Mouse (Mus musculus): ENCODE measurements around the gene 1700025C18Rik. TPM values are rescaled to one million over a fixed set of nuclear protein-coding genes. Genes with fewer than 3 reads are reported as not detected.

Gene 1700025C18Rik
- polyA plus RNA-seq (2017; shearing (Covaris generic)): not detected

DNA sequence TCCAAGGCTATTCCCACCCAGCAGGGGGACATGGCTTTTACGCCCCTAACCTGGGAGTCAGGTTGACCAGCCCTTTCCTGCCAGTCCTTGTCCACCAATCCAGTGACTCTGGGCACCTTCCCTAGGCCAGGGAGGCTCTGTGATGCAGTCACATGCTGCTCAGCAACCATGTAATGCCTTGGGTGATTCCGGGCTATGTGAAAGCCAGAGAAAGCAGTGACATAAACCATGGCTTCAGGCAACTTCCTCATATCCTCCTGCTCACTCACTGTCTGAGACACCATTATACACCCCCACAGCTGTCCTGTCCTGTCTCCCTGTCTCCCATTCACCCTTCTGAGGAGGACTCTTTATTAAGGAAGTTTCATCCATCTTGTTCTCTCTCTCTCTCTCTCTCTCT lies at the start of gene 1700025C18Rik:
1700025C18Rik (minus strand) TSS at position 101 of the 400 bp plus-strand sequence.

DNA sequence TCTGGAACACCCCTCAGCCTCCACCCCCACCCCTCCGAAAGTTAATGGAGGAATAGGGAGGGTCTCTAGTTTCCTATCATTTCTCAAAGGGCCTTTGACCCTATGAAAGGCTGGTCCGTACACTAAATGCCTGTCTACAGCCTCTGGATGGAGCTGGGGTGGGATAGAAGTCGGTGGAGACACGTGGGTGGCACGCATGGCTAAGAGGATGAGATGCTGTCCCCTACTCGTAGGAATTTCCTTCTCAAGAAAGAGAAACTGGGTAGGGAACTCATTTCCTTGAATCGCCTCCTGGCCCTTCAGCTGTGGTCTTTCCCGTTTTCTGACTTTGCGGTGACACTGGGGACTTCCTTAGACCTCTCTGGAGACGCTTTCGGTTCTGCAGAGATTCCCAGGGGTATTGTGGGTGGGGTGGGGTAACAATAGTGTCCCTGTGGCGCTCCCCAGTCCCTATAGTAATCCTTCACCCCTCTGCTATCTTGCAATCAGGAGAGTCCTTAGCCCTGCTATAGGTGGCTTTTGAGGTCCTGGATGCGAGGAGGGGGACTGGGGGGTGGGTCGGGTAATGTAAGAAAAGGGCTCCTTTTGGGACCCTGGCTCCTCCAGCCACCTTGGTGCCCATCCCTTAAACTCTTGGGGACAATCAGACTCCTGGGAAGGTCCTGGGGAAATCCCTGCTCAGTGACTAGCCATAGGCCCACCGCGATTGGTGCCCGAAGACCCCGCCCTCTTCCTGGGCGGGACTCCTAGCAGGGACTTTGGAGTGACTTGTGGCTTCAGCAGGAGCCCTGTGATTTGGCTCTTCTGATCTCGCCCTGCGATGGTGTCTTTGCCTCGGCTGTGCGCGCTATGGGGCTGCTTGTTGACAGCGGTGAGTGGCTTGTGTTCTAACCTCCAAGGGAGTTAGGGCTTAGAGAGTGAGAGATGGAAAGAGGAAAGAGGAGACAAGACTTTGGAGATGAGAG lies 35.4 kb downstream of the 1700025C18Rik start, which contains the start of gene Cd40:
Cd40 (plus strand) TSS at position 740 of the 965 bp plus-strand sequence.

DNA sequence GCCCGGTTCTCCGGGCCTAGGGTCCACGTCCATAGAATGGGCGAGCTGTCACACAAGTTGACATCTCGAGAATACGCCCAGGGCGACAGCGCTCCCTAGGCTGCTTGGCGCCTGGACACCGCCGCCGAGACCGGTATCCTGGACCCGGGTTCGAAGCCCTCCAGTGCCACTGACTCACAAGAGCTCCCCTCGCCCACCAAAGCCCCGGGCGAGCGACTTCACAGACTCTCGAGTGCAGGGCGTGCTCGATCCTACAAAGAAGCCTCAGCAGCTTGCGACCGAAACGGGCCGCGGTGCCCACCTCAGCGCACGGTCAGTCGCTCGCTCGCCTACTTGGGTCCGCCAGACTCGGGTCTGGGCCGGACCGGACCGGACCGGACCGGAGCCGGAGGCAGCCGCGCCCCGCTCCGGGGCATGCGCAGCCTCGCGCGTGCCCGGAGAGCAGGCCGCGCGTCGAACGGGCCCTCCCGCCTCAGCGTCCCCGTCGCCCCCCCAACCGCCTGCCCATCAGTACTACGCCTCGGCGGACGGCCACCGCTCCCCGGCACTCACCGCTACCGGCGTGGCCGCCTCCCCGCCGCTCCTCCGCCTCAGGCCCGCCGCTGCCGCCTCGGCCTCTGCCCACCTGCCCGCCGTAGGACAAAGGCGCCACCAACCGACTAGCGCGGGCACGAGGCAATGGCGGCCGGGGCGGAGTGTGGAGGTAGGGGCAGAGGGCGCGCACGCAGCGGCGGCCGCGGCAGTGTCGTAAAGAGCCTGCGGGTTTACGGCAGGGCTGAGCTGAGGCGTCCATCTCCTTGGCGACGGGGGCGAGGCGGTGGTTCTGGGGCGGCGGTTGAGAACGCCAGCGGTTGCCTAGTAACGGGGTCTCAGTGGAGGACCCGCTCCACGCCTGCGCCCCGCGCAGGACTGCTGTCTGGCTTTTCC lies 56.2 kb downstream of the 1700025C18Rik start, which contains the start of gene Ncoa5:
Ncoa5 (minus strand) TSS at position 737 of the 927 bp plus-strand sequence.

Other genes starting within 250 kb of the 1700025C18Rik start
- gene Pltp, start 233.0 kb downstream of the 1700025C18Rik start, polyA plus RNA-seq (2017; shearing (Covaris generic)): 0.26 TPM
- gene Pcif1, start 211.4 kb downstream of the 1700025C18Rik start, polyA plus RNA-seq (2017; shearing (Covaris generic)): 130 TPM
- gene Zfp335, start 179.0 kb downstream of the 1700025C18Rik start, polyA plus RNA-seq (2017; shearing (Covaris generic)): 43.9 TPM
- 5.9 TPM for gene Mmp9, start 150.0 kb downstream of the 1700025C18Rik start, polyA plus RNA-seq (2017; shearing (Covaris generic))
- gene Slc12a5, start 129.9 kb downstream of the 1700025C18Rik start, polyA plus RNA-seq (2017; shearing (Covaris generic)): 0.26 TPM
- gene Ncoa5, start 55.9 kb downstream of the 1700025C18Rik start, polyA plus RNA-seq (2017; shearing (Covaris generic)): 61.4 TPM
- 0.89 TPM for gene Cd40, start 35.1 kb downstream of the 1700025C18Rik start, polyA plus RNA-seq (2017; shearing (Covaris generic))
- not detected for gene Cdh22, start 144.1 kb upstream of the 1700025C18Rik start, polyA plus RNA-seq (2017; shearing (Covaris generic))
- 63.7 TPM for gene Slc35c2, start 197.1 kb upstream of the 1700025C18Rik start, polyA plus RNA-seq (2017; shearing (Covaris generic))
- 48.1 TPM for gene Elmo2, start 235.7 kb upstream of the 1700025C18Rik start, polyA plus RNA-seq (2017; shearing (Covaris generic))